ENCODE assay signal across 7 mouse cellular contexts in genomic region chr5:66319341-66319740, GRCm38 (mm10). TPM values are rescaled to one million over a fixed set of nuclear protein-coding genes. Genes with fewer than 3 reads are reported as not detected.
A peak's percentile ranks its signal among the peaks of the same experiment; 100 is the strongest.
DNase-seq lines count a peak whose midpoint lies in the region; ATAC-seq and TF ChIP-seq lines count a peak whose summit lies in the region.

No protein-coding gene starts in this region.

- peak; percentile 78 to 79 for DNase-seq in right cerebral cortex, adult 2 months (ENCODE audit: low spot score in 2 of 2)
- DNase-seq in right cerebral cortex, postnatal 36 days (ENCODE audit: low spot score in 2 of 2) = no peak
- DNase-seq in adrenal gland, adult (ENCODE audit: inconsistent age in 2 of 2, low spot score in 1 of 2) = peak; percentile 61 to 86
- DNase-seq in forebrain, embryonic 10.5 days (ENCODE audit: extremely low spot score, low spot score) = peak; percentile 27
- DNase-seq in hindbrain, embryonic 11.5 days (ENCODE audit: low spot score) = peak; percentile 53
- DNase-seq in lung, adult 2 months = peak; percentile 60
- DNase-seq in spleen, adult 18-20 months = peak; percentile 28 to 70

- H3K4me3 ChIP-seq in forebrain, embryonic 10.5 days = no peak overlapping the region
- H3K4me3 ChIP-seq in hindbrain, embryonic 11.5 days (ENCODE audit: low read depth, low read length) = no peak overlapping the region
- H3K4me3 ChIP-seq in lung, adult 2 months (replicated peaks; ENCODE audit: extremely low read depth, low read depth, low read length) = no peak overlapping the region

- peak; percentile 69 for TF ChIP-seq CTCF in lung, adult 2 months (IDR thresholded peaks at IDR 0.05; ENCODE audit: insufficient read depth, low read length)

- ATAC-seq in hindbrain, embryonic 11.5 days (ENCODE audit: low FRiP score) = no peak

- H3K9me3 ChIP-seq in forebrain, embryonic 10.5 days = no peaks in the 10 kb centered on the region
- H3K9me3 ChIP-seq in hindbrain, embryonic 11.5 days (ENCODE audit: control insufficient read depth, low read length) = no peaks in the 10 kb centered on the region

- H3K27me3 ChIP-seq in forebrain, embryonic 10.5 days (ENCODE audit: poor library complexity, severe bottlenecking) = no peaks in the 10 kb centered on the region
- H3K27me3 ChIP-seq in hindbrain, embryonic 11.5 days (ENCODE audit: control insufficient read depth, insufficient read depth, low read length) = no peaks in the 10 kb centered on the region

- WGBS in forebrain, embryonic 10.5 days = 73% methylated on average over 6 of the region's 6 CpGs
- 67% methylated on average over 6 of the region's 6 CpGs for WGBS in hindbrain, embryonic 11.5 days
- 66% methylated on average over 6 of the region's 6 CpGs for WGBS in lung, adult 2 months

- no peak overlapping the region for H3K9ac ChIP-seq in hindbrain, embryonic 11.5 days (ENCODE audit: low read depth, low read length)

- H3K27ac ChIP-seq in forebrain, embryonic 10.5 days = no peak overlapping the region
- peak overlapping the region; percentile 6; the same call in 1 of the 2 replicates for H3K27ac ChIP-seq in hindbrain, embryonic 11.5 days (ENCODE audit: low read depth, low read length)

- no peaks in the 10 kb centered on the region for H3K36me3 ChIP-seq in forebrain, embryonic 10.5 days (replicated peaks)
- H3K36me3 ChIP-seq in hindbrain, embryonic 11.5 days (ENCODE audit: control insufficient read depth, insufficient read depth, low read length) = no peaks in the 10 kb centered on the region

- H3K4me2 ChIP-seq in hindbrain, embryonic 11.5 days (replicated peaks; ENCODE audit: low read depth, low read length) = no peak overlapping the region

- H3K4me1 ChIP-seq in forebrain, embryonic 10.5 days = peaks cover 10% of the 10 kb centered on the region
- H3K4me1 ChIP-seq in hindbrain, embryonic 11.5 days (replicated peaks; ENCODE audit: control insufficient read depth, insufficient read depth, low read length) = no peaks in the 10 kb centered on the region; the same call in 1 of the 2 replicates
- H3K4me1 ChIP-seq in lung, adult 2 months (ENCODE audit: control insufficient read depth, insufficient read depth, low read length) = no peaks in the 10 kb centered on the region

- no peak for TF ChIP-seq POLR2A in lung, adult 2 months (IDR thresholded peaks at IDR 0.05; ENCODE audit: borderline replicate concordance, extremely low read depth, low read depth, low read length)

RNA-seq across cellular contexts. Expression of gene Nsun7, which starts 59.6 kb away (rescaled TPM):
- polyA plus RNA-seq in forebrain, embryonic 10.5 days (2016; fragmentation: Nextera tagmentation; extraction: Ambion mirVana) = 0.34 and 0.64 TPM in 2 replicates
- 0.68 and 1.2 TPM in 2 replicates for polyA plus RNA-seq in hindbrain, embryonic 11.5 days (2014; fragmentation: Nextera tagmentation; extraction: Ambion mirVana)
- 1.3 and 1.5 TPM in 2 replicates for polyA plus RNA-seq in lung, adult 2 months (2012; rRNA removed)

Comparison
In these comparisons a context has a peak if more than half of its experiments do, and no peak if none do; other contexts are left out.
1. DNase-seq: peak in right cerebral cortex, adult 2 months (2 of 2), adrenal gland, adult (2 of 2), forebrain, embryonic 10.5 days (single experiment), hindbrain, embryonic 11.5 days (single experiment), lung, adult 2 months (single experiment) and spleen, adult 18-20 months (2 of 2); none in right cerebral cortex, postnatal 36 days (0 of 2).